Mouse (Mus musculus) intestine, embryonic 15.5 days (tissue): Measurements from ENCODE around the gene Ipo5. TPM values are rescaled to one million over a fixed set of nuclear protein-coding genes. Genes with fewer than 3 reads are reported as not detected.

Experiments used
- ATAC-seq: fragments of 200-750 bp; cut with Nextera tagmentation; 2 replicates; pipeline ENCODE4 v1.8.0; 2017; ENCODE audit warnings: moderate TSS enrichment, moderate library complexity
- H3K27ac ChIP-seq: fragments of 300-500 bp; sonication (generic); 2 replicates; pipeline ENCODE4 v1.5.1; 2015; ENCODE audit warnings: mild to moderate bottlenecking, inconsistent platforms
- H3K27me3 ChIP-seq: fragments of 300-500 bp; sonication (generic); replicated peaks from 2 replicates; pipeline ENCODE4 v1.6.1; 2015; ENCODE audit warnings: inconsistent platforms
- H3K36me3 ChIP-seq: fragments of 300-500 bp; sonication (generic); 2 replicates; pipeline ENCODE4 v1.6.1; 2015; ENCODE audit warnings: inconsistent platforms
- H3K4me1 ChIP-seq: fragments of 300-500 bp; sonication (generic); replicated peaks from 2 replicates; pipeline ENCODE4 v1.6.1; 2015; ENCODE audit warnings: inconsistent platforms
- H3K4me2 ChIP-seq: fragments of 300-500 bp; sonication (generic); replicated peaks from 2 replicates; pipeline ENCODE4 v1.6.1; 2015; ENCODE audit warnings: mild to moderate bottlenecking, inconsistent platforms
- H3K4me3 ChIP-seq: fragments of 300-500 bp; sonication (generic); replicated peaks from 2 replicates; pipeline ENCODE4 v1.5.1; 2015; ENCODE audit warnings: inconsistent platforms
- H3K9ac ChIP-seq: fragments of 300-500 bp; sonication (generic); 2 replicates; pipeline ENCODE4 v1.6.1; 2015; ENCODE audit warnings: inconsistent platforms
- H3K9me3 ChIP-seq: fragments of 300-500 bp; sonication (generic); 2 replicates; pipeline ENCODE4 v1.6.1; 2016; ENCODE audit warnings: inconsistent platforms
- WGBS: fragments of 180-500 bp; shearing (Covaris S2); methylation state at CpG from one replicate; pipeline ENCODE4 v1.1.7; 2015; 5-methylcytosine and 5-hydroxymethylcytosine counted together
- polyA plus RNA-seq: library from polyadenylated mRNA; unstranded; fragments of >200 nt; fragmentation: Nextera tagmentation; extraction: Ambion mirVana; gene quantifications from 2 replicates; pipeline ENCODE4 v1.2.1, GENCODE M21; 2015

Gene Ipo5
- polyA plus RNA-seq = 78.9 and 86.1 TPM in 2 replicates

DNA sequence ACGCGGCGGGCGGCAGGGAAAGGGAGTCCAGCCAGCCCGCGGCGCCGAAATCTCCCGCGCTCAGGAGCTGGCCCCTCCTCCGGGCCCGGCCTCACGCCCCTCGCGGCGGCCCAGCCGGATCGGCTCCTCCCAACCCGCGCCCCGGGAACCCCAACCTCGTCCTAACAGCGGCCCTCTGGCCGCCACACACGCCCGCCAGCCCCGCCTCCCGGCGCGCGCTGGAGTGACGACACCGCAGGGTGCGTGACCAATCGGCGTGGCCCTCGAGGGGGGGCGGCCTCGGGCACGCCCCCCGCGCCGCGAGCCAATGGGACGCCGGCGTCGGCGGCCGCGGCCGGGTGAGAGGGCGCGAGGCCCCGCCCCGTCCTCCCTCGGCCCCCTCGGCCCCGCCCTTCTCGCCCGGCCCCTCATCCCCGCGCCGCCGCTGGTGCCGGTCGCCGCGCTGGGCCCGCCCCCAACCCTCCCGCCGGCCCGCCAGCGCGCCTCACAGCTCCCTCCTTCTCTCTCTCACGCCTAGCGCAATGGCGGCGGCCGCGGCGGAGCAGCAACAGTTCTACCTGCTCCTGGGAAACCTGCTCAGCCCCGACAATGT is at the start of gene Ipo5:
Gene Ipo5, plus strand, starts transcription at position 492 of the 592 bp plus-strand sequence.
- no peaks in the 10 kb centered on the region for H3K36me3 ChIP-seq
- peak within 1 kb of the TSS; percentile 93 for H3K27ac ChIP-seq
- no peaks in the 10 kb centered on the region for H3K27me3 ChIP-seq
- peak within 1 kb of the TSS; percentile 94 for H3K4me2 ChIP-seq
- H3K9me3 ChIP-seq = no peaks in the 10 kb centered on the region
- 0% methylated on average over 82 of the region's 83 CpGs for WGBS
- peak within 1 kb of the TSS; percentile 93 for H3K4me3 ChIP-seq
- ATAC-seq = peak; percentile 99
- peaks cover 6% of the 10 kb centered on the region for H3K4me1 ChIP-seq
- H3K9ac ChIP-seq = peak within 1 kb of the TSS; percentile 84

DNA sequence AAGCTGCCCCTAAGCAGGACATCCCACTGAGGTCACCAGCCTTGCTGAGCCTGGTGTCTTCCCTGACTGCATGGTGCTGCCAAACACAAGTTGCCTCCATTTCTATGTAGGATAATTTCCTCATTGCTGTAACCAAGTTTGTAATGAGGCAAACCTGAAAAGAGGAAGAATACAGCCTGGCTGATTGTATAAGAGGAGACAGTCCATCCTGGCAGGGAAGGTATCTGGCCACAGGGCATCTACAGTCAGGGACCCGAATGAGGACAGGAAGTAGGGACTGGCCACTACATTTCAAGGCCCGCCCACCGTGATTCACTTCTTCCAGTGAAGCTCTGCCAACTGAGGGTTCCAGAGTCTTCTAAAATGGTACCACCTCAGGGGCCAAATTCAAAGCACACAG is 47.8 kb upstream of the Ipo5 start:
- no peaks in the 10 kb centered on the region for H3K9me3 ChIP-seq
- ATAC-seq = no peak
- no peaks in the 10 kb centered on the region for H3K4me1 ChIP-seq
- H3K36me3 ChIP-seq = no peaks in the 10 kb centered on the region
- no peak overlapping the region for H3K9ac ChIP-seq
- no peak overlapping the region for H3K4me3 ChIP-seq
- WGBS = 90% methylated on average over 3 of the region's 3 CpGs
- no peaks in the 10 kb centered on the region for H3K27me3 ChIP-seq
- no peak overlapping the region for H3K4me2 ChIP-seq
- no peak overlapping the region for H3K27ac ChIP-seq

DNA sequence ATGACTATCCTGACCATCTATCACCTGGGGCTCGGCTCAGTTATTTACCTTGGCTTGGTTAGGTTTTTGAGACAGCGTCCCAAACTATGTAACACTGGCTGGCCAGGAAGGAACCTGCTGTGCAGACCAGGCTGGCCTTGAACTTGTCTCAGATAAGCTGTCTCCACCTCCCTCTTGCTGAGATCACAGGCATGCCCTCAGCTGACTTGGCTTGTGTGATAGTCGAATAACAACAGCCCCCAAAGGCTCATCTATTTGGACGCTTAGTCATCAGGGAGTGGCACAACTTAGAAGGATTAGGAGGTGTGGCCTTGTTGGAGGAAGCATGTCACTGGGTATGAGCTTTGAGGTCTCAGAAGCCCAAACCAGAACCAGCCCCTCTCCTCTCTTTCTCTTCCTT is 46.1 kb upstream of the Ipo5 start:
- no peaks in the 10 kb centered on the region for H3K27me3 ChIP-seq
- H3K36me3 ChIP-seq = no peaks in the 10 kb centered on the region
- H3K4me2 ChIP-seq = no peak overlapping the region
- no peak for ATAC-seq
- 87% methylated on average over 4 of the region's 4 CpGs for WGBS
- H3K4me1 ChIP-seq = no peaks in the 10 kb centered on the region
- H3K27ac ChIP-seq = no peak overlapping the region
- H3K9ac ChIP-seq = no peak overlapping the region
- no peaks in the 10 kb centered on the region for H3K9me3 ChIP-seq
- H3K4me3 ChIP-seq = no peak overlapping the region

DNA sequence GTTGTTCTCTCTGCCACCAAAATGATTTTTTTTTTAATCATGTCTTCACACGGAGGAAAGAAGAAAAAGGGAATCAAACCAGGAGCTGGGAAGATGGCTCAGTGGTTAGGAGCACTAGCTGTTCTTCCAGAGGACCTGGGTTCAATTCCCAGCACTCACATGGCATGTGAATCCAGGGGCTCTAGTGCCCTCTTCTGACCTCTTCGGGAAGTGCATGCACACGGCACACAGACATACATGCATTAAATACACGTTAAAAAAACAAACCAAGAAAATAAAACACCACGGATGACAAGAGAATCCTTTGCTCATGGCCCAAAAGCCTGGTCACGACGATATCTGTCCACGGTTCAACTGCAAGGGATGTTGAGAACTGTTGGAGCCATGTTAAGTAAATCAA is 44.5 kb upstream of the Ipo5 start:
- H3K4me3 ChIP-seq = no peak overlapping the region
- no peaks in the 10 kb centered on the region for H3K4me1 ChIP-seq
- no peak overlapping the region for H3K4me2 ChIP-seq
- no peak for ATAC-seq
- no peaks in the 10 kb centered on the region for H3K9me3 ChIP-seq
- no peak overlapping the region for H3K9ac ChIP-seq
- H3K36me3 ChIP-seq = no peaks in the 10 kb centered on the region
- H3K27ac ChIP-seq = no peak overlapping the region
- no peaks in the 10 kb centered on the region for H3K27me3 ChIP-seq
- 93% methylated on average over 8 of the region's 8 CpGs for WGBS

DNA sequence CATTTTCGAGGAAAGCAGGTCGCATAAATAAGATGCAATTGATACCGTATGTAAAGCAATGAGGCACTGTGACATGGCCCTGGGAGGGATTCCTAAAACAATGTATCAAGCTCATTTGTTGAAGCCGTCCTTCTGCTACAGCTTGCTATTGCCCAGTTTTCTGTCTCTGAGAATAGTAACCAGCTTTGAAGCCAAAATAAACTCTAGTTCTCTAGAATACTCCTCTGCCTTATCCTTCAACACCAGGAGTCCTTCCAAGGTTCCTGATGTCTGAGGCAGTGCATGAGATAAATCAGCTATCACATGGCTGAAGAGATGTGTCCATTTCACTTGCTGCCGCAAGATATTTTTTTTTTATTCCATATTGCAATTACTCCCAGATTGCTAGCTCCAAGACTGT is 43.9 kb upstream of the Ipo5 start:
- no peak overlapping the region for H3K4me3 ChIP-seq
- H3K9me3 ChIP-seq = no peaks in the 10 kb centered on the region
- no peak for ATAC-seq
- H3K4me1 ChIP-seq = no peaks in the 10 kb centered on the region
- H3K36me3 ChIP-seq = no peaks in the 10 kb centered on the region
- no peak overlapping the region for H3K4me2 ChIP-seq
- no peak overlapping the region for H3K27ac ChIP-seq
- WGBS = 88% methylated on average over 5 of the region's 5 CpGs
- no peak overlapping the region for H3K9ac ChIP-seq
- no peaks in the 10 kb centered on the region for H3K27me3 ChIP-seq

DNA sequence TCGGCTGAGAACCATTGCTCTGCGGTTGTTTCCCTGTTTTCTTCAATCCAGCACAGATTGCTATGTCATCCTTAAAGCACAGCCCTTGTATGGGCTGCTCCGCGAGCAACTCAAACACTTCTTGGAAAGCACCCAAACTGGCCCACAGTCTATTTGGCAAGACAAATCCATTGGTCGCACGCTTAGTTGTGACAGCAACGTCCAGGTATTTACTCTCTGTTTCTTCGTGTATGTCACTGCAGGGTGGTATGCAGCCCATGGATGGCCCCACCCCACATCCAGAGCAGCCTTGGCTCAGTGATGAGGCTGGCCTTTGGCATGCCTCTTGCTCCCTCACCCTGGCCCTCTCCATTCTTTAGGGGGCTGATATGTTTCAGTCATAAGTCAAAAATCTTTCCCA is 42.5 kb upstream of the Ipo5 start:
- WGBS = 48% methylated on average over 8 of the region's 8 CpGs
- H3K4me2 ChIP-seq = no peak overlapping the region
- no peaks in the 10 kb centered on the region for H3K27me3 ChIP-seq
- H3K36me3 ChIP-seq = no peaks in the 10 kb centered on the region
- no peaks in the 10 kb centered on the region for H3K4me1 ChIP-seq
- no peak overlapping the region for H3K4me3 ChIP-seq
- 0 out of 2 replicates have a peak, but pooled peaks have one; percentile 45 for ATAC-seq
- no peak overlapping the region for H3K27ac ChIP-seq
- no peak overlapping the region for H3K9ac ChIP-seq
- H3K9me3 ChIP-seq = no peaks in the 10 kb centered on the region

DNA sequence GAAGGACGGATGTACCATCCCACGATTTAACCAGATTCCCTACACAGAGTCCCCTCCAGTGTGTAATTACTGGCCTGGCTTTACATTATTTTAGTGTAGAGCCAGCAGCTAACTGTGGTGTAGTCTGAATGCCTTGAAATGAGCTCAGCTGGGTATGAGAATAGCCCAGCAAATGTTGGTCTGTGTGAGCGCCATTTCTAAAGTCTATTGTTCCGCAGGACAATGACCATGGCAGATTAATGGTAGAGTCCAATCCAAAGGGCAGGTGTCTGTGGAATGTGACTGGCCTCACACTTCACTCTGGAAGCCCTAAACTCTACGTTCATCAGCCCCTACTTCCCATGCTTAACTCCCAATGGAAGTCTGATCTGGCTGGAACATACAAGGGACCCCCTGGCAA is 40.3 kb upstream of the Ipo5 start:
- no peak for ATAC-seq
- Histone ChIP-seq H3K9me3 (no peaks in the 10 kb centered on the region), H3K27ac (no peak overlapping the region), H3K4me3 (no peak overlapping the region), H3K4me2 (no peak overlapping the region), H3K27me3 (no peaks in the 10 kb centered on the region), H3K36me3 (no peaks in the 10 kb centered on the region), H3K9ac (no peak overlapping the region), H3K4me1 (no peaks in the 10 kb centered on the region)
- WGBS = 85% methylated on average over 5 of the region's 5 CpGs

- 88% methylated on average over 7 of the region's 7 CpGs for WGBS
Measured at GRCm38 (mm10) chr14:120874397-120874796, 36.6 kb upstream of the Ipo5 start.

DNA sequence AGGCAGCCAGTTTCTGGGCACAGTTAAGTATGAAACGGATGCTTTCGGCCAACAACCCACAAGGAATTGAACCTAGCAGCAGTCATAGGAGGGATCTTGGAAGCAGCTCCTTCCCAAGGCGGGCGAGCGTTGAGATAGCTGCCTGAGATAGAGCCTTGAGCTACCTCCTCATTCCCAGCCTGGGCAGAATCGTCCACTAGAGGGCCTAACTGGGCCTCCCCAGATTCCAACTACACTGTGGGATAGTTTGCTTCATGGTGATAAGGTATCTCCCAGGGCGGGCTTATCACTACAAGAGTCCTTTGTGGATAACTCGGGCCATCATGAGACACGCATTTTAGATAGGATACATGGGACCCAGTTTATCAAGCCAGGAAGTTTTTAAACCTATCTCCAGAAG is 35.9 kb upstream of the Ipo5 start:
- H3K4me2 ChIP-seq = no peak overlapping the region
- no peaks in the 10 kb centered on the region for H3K27me3 ChIP-seq
- no peak overlapping the region for H3K27ac ChIP-seq
- 65% methylated on average over 9 of the region's 9 CpGs for WGBS
- no peak overlapping the region for H3K9ac ChIP-seq
- H3K4me1 ChIP-seq = no peaks in the 10 kb centered on the region
- ATAC-seq = no peak
- H3K36me3 ChIP-seq = no peaks in the 10 kb centered on the region
- H3K4me3 ChIP-seq = no peak overlapping the region
- H3K9me3 ChIP-seq = no peaks in the 10 kb centered on the region

More at GRCm38 (mm10) chr14:120874397-120874796, 36.6 kb upstream of the Ipo5 start:
- ATAC-seq = no peak
- H3K27me3 ChIP-seq = no peaks in the 10 kb centered on the region
- no peak overlapping the region for H3K27ac ChIP-seq
- no peaks in the 10 kb centered on the region for H3K9me3 ChIP-seq
- no peak overlapping the region for H3K4me2 ChIP-seq
- H3K4me1 ChIP-seq = no peaks in the 10 kb centered on the region
- no peak overlapping the region for H3K4me3 ChIP-seq
- H3K9ac ChIP-seq = no peak overlapping the region
- no peaks in the 10 kb centered on the region for H3K36me3 ChIP-seq

- Histone ChIP-seq H3K27ac (no peak overlapping the region), H3K36me3 (no peaks in the 10 kb centered on the region), H3K27me3 (no peaks in the 10 kb centered on the region), H3K4me1 (no peaks in the 10 kb centered on the region), H3K9me3 (no peaks in the 10 kb centered on the region), H3K9ac (no peak overlapping the region), H3K4me2 (no peak overlapping the region), H3K4me3 (no peak overlapping the region)
- no peak for ATAC-seq
- 86% methylated on average over 16 of the region's 16 CpGs for WGBS
Measured at GRCm38 (mm10) chr14:120875811-120876388, 35.1 kb upstream of the Ipo5 start.

DNA sequence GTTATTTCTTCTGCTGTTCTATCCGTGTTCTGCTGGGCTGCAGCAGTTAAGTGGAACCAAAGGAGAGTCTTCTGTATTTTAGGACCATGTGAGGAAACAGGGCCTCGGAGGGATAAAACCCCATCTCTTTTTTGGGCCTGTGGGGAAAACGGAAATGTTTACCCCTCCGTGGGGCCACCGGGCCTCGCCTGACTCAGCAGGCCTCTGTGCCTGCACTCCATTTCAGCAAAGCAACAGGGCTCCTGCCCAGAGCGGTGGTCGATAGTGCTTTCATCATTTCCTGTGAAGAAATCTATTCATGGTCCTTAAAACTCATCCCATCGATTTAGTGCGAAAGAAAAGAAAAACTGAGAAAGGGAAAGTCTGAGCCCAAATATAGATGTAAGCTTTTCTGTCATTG is 33.9 kb upstream of the Ipo5 start:
- H3K4me2 ChIP-seq = no peak overlapping the region
- H3K27ac ChIP-seq = no peak overlapping the region
- H3K36me3 ChIP-seq = no peaks in the 10 kb centered on the region
- H3K9me3 ChIP-seq = no peaks in the 10 kb centered on the region
- no peaks in the 10 kb centered on the region for H3K4me1 ChIP-seq
- WGBS = 59% methylated on average over 10 of the region's 10 CpGs
- no peak overlapping the region for H3K4me3 ChIP-seq
- ATAC-seq = no peak
- H3K27me3 ChIP-seq = no peaks in the 10 kb centered on the region
- no peak overlapping the region for H3K9ac ChIP-seq

DNA sequence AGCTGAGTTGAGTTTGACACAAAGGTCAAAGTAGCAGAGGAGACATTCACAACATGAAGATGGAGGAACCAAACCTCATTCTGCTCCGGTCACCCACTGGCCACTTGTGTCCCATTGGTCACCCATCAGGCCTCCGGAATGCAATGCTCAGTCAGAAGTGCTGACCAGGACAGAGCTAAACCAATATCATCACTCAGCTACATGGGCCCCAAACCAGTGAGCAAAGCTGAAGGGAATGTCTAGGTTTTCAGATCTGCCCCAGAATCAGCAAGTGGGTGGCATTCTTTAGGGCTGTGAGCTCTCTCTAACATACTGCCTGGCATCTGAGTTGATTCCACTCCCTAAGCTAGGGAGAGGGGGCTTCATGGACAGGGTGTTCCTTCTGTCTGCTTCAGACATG is 32.0 kb upstream of the Ipo5 start:
- no peak overlapping the region for H3K4me3 ChIP-seq
- ATAC-seq = no peak
- H3K36me3 ChIP-seq = no peaks in the 10 kb centered on the region
- H3K27ac ChIP-seq = no peak overlapping the region
- H3K27me3 ChIP-seq = no peaks in the 10 kb centered on the region
- H3K4me1 ChIP-seq = no peaks in the 10 kb centered on the region
- no peak overlapping the region for H3K9ac ChIP-seq
- H3K4me2 ChIP-seq = no peak overlapping the region
- H3K9me3 ChIP-seq = no peaks in the 10 kb centered on the region
- WGBS = 92% methylated on average over 2 of the region's 2 CpGs

GRCm38 (mm10) chr14:120880601-120881000 is 30.4 kb upstream of the Ipo5 start:
- Histone ChIP-seq H3K27ac (no peak overlapping the region), H3K9ac (no peak overlapping the region), H3K4me2 (no peak overlapping the region), H3K4me3 (no peak overlapping the region), H3K27me3 (no peaks in the 10 kb centered on the region), H3K36me3 (no peaks in the 10 kb centered on the region), H3K4me1 (no peaks in the 10 kb centered on the region), H3K9me3 (no peaks in the 10 kb centered on the region)
- no peak for ATAC-seq
- WGBS = 60% methylated on average over 4 of the region's 5 CpGs
